Mouse (Mus musculus) embryonic facial prominence, embryonic 10.5 days (tissue): ENCODE results near the gene Klhl35. TPM values are rescaled to one million over a fixed set of nuclear protein-coding genes. Genes with fewer than 3 reads are reported as not detected.

Experiments
- DNase-seq: peaks from one replicate; pipeline ENCODE4 v3.0.0-alpha.2; 2017; ENCODE audit warnings: low spot score
- H3K27ac ChIP-seq: fragments of 300-500 bp; sonication (generic); replicated peaks from 2 replicates; pipeline ENCODE4 v1.5.1; 2016; ENCODE audit warnings: mild to moderate bottlenecking
- H3K27me3 ChIP-seq: fragments of 300-500 bp; sonication (generic); replicated peaks from 2 replicates; pipeline ENCODE4 v1.6.1; 2016; ENCODE audit warnings: low read depth, mild to moderate bottlenecking; ENCODE audit not compliant: poor library complexity, severe bottlenecking
- H3K36me3 ChIP-seq: fragments of 300-500 bp; sonication (generic); replicated peaks from 2 replicates; pipeline ENCODE4 v1.6.1; 2016; ENCODE audit warnings: mild to moderate bottlenecking, moderate library complexity
- H3K4me1 ChIP-seq: fragments of 300-500 bp; sonication (generic); 2 replicates; pipeline ENCODE4 v1.6.1; 2016
- H3K4me3 ChIP-seq: fragments of 300-500 bp; sonication (generic); 2 replicates; pipeline ENCODE4 v1.5.1; 2016; ENCODE audit warnings: mild to moderate bottlenecking, moderate library complexity
- H3K9me3 ChIP-seq: fragments of 300-500 bp; sonication (generic); 2 replicates; pipeline ENCODE4 v1.6.1; 2016; ENCODE audit warnings: mild to moderate bottlenecking
- WGBS: fragments of 180-500 bp; shearing (Covaris S2); methylation state at CpG from one replicate; pipeline ENCODE4 v1.1.7; 2016; 5-methylcytosine and 5-hydroxymethylcytosine counted together
- polyA plus RNA-seq: library from polyadenylated mRNA; unstranded; fragments of >200 nt; fragmentation: Nextera tagmentation; extraction: Ambion mirVana; gene quantifications from 2 replicates; pipeline ENCODE4 v1.2.1, GENCODE M21; 2016

The Klhl35 gene
- polyA plus RNA-seq, 1 experiment from 2014 or later: 1.4 TPM

GRCm38 (mm10) chr7:99454044-99454443, 11.8 kb upstream of the Klhl35 start:
- WGBS: 77% methylated on average over 4 of the region's 4 CpGs
- no peak for DNase-seq

GRCm38 (mm10) chr7:99458849-99459248, 7.0 kb upstream of the Klhl35 start:
- Histone ChIP-seq H3K4me1 (peaks cover 2% of the 10 kb centered on the region; the same call in 1 of the 2 replicates), H3K27ac (no peak overlapping the region), H3K9me3 (no peaks in the 10 kb centered on the region), H3K27me3 (no peaks in the 10 kb centered on the region), H3K36me3 (peaks cover 23% of the 10 kb centered on the region), H3K4me3 (no peak overlapping the region)
- no peak for DNase-seq
- WGBS: 91% methylated on average over 8 of the region's 8 CpGs

More at GRCm38 (mm10) chr7:99454044-99454443, 11.8 kb upstream of the Klhl35 start:
- Histone ChIP-seq H3K36me3 (peaks cover 6% of the 10 kb centered on the region), H3K4me1 (peaks cover 15% of the 10 kb centered on the region), H3K27me3 (no peaks in the 10 kb centered on the region), H3K9me3 (no peaks in the 10 kb centered on the region), H3K4me3 (no peak overlapping the region), H3K27ac (peak overlapping the region; percentile 19; the same call in 1 of the 2 replicates)

- no peaks in the 10 kb centered on the region for H3K4me1 ChIP-seq
- no peak overlapping the region for H3K27ac ChIP-seq
- H3K4me3 ChIP-seq: no peak overlapping the region
- 91% methylated on average over 15 of the region's 15 CpGs for WGBS
- H3K36me3 ChIP-seq: peaks cover 23% of the 10 kb centered on the region
- DNase-seq: no peak
- H3K27me3 ChIP-seq: no peaks in the 10 kb centered on the region
- H3K9me3 ChIP-seq: no peaks in the 10 kb centered on the region
Measured at GRCm38 (mm10) chr7:99459888-99460652, 5.7 kb upstream of the Klhl35 start.

- WGBS: 89% methylated on average over 2 of the region's 2 CpGs
- Histone ChIP-seq H3K4me1 (peaks cover 23% of the 10 kb centered on the region), H3K27me3 (peaks cover 20% of the 10 kb centered on the region), H3K27ac (no peak overlapping the region), H3K4me3 (no peak overlapping the region), H3K36me3 (peaks cover 17% of the 10 kb centered on the region), H3K9me3 (no peaks in the 10 kb centered on the region)
- DNase-seq: no peak
Measured at GRCm38 (mm10) chr7:99463120-99463519, 2.7 kb upstream of the Klhl35 start.

- 26% methylated on average over 11 of the region's 11 CpGs for whole genome bisulfite sequencing
- DNase-seq: no peak
- H3K4me1 ChIP-seq: peaks cover 38% of the 10 kb centered on the region
Measured at GRCm38 (mm10) chr7:99467916-99468282, 2.1 kb downstream of the Klhl35 start.

GRCm38 (mm10) chr7:99468283-99469132, 2.7 kb downstream of the Klhl35 start:
- H3K27me3 ChIP-seq: peaks cover 43% of the 10 kb centered on the region
- 3% methylated on average over 145 of the region's 145 CpGs for WGBS

More at GRCm38 (mm10) chr7:99467916-99468282, 2.1 kb downstream of the Klhl35 start:
- Histone ChIP-seq H3K27me3 (peaks cover 43% of the 10 kb centered on the region), H3K4me3 (peak overlapping the region; percentile 65), H3K36me3 (peaks cover 22% of the 10 kb centered on the region), H3K9me3 (no peaks in the 10 kb centered on the region), H3K27ac (peak overlapping the region; percentile 90)

GRCm38 (mm10) chr7:99469680-99470405, 4.0 kb downstream of the Klhl35 start:
- peaks cover 45% of the 10 kb centered on the region for H3K4me1 ChIP-seq
- H3K9me3 ChIP-seq: no peaks in the 10 kb centered on the region
- no peak overlapping the region for H3K27ac ChIP-seq
- WGBS: 84% methylated on average over 17 of the region's 17 CpGs
- H3K4me3 ChIP-seq: no peak overlapping the region
- peaks cover 42% of the 10 kb centered on the region for H3K36me3 ChIP-seq
- no peak for DNase-seq
- H3K27me3 ChIP-seq: peaks cover 43% of the 10 kb centered on the region

More at GRCm38 (mm10) chr7:99468283-99469132, 2.7 kb downstream of the Klhl35 start:
- H3K9me3 ChIP-seq: no peaks in the 10 kb centered on the region
- peak; percentile 87 for DNase-seq
- H3K27ac ChIP-seq: peak overlapping the region; percentile 90
- H3K4me1 ChIP-seq: peaks cover 38% of the 10 kb centered on the region
- peaks cover 28% of the 10 kb centered on the region for H3K36me3 ChIP-seq
- H3K4me3 ChIP-seq: peak overlapping the region; percentile 65

GRCm38 (mm10) chr7:99471578-99471977, 5.8 kb downstream of the Klhl35 start:
- peaks cover 39% of the 10 kb centered on the region for H3K4me1 ChIP-seq
- no peak for DNase-seq
- peaks cover 39% of the 10 kb centered on the region for H3K27me3 ChIP-seq

GRCm38 (mm10) chr7:99473638-99474407, 8.0 kb downstream of the Klhl35 start:
- Histone ChIP-seq H3K27me3 (peaks cover 22% of the 10 kb centered on the region), H3K36me3 (peaks cover 78% of the 10 kb centered on the region), H3K4me3 (no peak overlapping the region), H3K27ac (no peak overlapping the region), H3K4me1 (peaks cover 21% of the 10 kb centered on the region), H3K9me3 (no peaks in the 10 kb centered on the region)
- WGBS: 88% methylated on average over 14 of the region's 14 CpGs
- no peak for DNase-seq

More at GRCm38 (mm10) chr7:99471578-99471977, 5.8 kb downstream of the Klhl35 start:
- H3K9me3 ChIP-seq: no peaks in the 10 kb centered on the region
- 58% methylated on average over 18 of the region's 18 CpGs for WGBS
- peaks cover 55% of the 10 kb centered on the region for H3K36me3 ChIP-seq
- H3K4me3 ChIP-seq: no peak overlapping the region
- H3K27ac ChIP-seq: no peak overlapping the region

- Histone ChIP-seq H3K27ac (0 out of 2 replicates have a peak overlapping the region, but pooled peaks have one; percentile 32), H3K9me3 (no peaks in the 10 kb centered on the region), H3K4me1 (peaks cover 24% of the 10 kb centered on the region), H3K36me3 (peaks cover 89% of the 10 kb centered on the region), H3K27me3 (peaks cover 11% of the 10 kb centered on the region), H3K4me3 (no peak overlapping the region)
- DNase-seq: no peak
- 74% methylated on average over 12 of the region's 12 CpGs for WGBS
Measured at GRCm38 (mm10) chr7:99474836-99475561, 9.2 kb downstream of the Klhl35 start.

GRCm38 (mm10) chr7:99475562-99475911, 9.7 kb downstream of the Klhl35 start:
- Histone ChIP-seq H3K27me3 (peaks cover 5% of the 10 kb centered on the region; the same call in 1 of the 2 replicates), H3K4me3 (no peak overlapping the region), H3K9me3 (no peaks in the 10 kb centered on the region), H3K36me3 (peaks cover 95% of the 10 kb centered on the region), H3K27ac (no peak overlapping the region), H3K4me1 (peaks cover 29% of the 10 kb centered on the region)
- DNase-seq: no peak
- whole genome bisulfite sequencing: 86% methylated on average over 2 of the region's 2 CpGs
